Mouse (Mus musculus) brain, embryonic 14.5 days (tissue): ENCODE measurements at regions not wholly inside any gene's neighbourhood (a gene's known extent, or its start where the extent isn't known, plus 50 kb on each side); places are given as distances from the start of the nearest gene placed in this dataset.

Experiments used
- DNase-seq: peaks from one replicate; pipeline ENCODE4 v3.0.0-alpha.2; 2011; ENCODE audit warnings: low read depth
- CTCF ChIP-seq: fragments of 200-500 bp; IDR thresholded peaks from 2 replicates; pipeline ENCODE4 v1.5.1; 2012; ENCODE audit warnings: inconsistent platforms, mild to moderate bottlenecking, moderate library complexity, borderline replicate concordance; ENCODE audit not compliant: insufficient read depth, insufficient read length; ENCODE audit errors: extremely low read depth
- POLR2A ChIP-seq: fragments of 200-500 bp; IDR thresholded peaks from 2 replicates; pipeline ENCODE4 v1.6.1; 2012; ENCODE audit warnings: mild to moderate bottlenecking, inconsistent platforms, borderline replicate concordance; ENCODE audit not compliant: poor library complexity, insufficient read depth, insufficient read length, severe bottlenecking; ENCODE audit errors: extremely low read depth

DNA sequence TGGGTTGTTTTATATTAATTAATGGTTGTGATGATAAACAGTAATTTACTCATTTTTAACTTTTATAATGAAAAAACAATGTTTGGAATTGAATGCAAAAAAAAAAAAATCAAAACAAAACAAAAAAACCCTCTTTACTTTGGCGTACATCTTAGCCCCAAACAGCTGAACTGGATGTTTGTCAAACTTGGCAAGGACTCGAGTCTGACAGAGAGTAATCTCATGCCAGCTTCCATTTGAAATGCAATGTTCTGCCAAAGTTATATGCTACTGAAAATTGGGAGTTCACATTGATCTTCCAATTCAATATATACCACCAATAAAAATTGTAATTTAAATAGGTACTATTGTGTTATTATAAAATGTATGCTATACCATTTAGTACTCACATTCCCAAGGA, 150.9 kb upstream of the Rgs18 start:
- TF ChIP-seq POLR2A (no peak), CTCF (no peak)
- DNase-seq, result peak; percentile 50

DNA sequence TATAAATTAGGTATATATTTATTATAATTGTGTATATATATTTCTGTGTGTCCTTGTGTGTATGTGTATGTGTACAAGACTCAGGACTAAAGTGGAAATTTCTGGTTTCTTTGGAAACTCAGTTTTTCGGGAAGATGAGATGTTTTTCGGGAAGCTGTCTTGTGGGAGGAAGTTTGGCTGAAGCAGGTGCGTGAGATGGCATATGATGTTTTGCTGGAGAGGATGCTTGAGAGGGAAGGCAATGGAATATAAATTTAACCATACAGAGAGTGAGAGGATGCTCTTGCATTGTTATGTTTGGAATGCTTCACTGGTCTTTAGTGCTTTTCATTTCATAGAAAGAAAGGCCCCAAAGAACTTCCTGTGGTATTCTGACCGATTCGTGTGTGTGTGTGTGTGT, 141.3 kb upstream of the Rgs18 start:
- TF ChIP-seq CTCF (no peak), POLR2A (no peak)
- DNase-seq, result no peak

- TF ChIP-seq POLR2A (no peak), CTCF (no peak)
- no peak for DNase-seq
Measured at GRCm38 (mm10) chr1:144902987-144903386, 127.8 kb upstream of the Rgs18 start.

DNA sequence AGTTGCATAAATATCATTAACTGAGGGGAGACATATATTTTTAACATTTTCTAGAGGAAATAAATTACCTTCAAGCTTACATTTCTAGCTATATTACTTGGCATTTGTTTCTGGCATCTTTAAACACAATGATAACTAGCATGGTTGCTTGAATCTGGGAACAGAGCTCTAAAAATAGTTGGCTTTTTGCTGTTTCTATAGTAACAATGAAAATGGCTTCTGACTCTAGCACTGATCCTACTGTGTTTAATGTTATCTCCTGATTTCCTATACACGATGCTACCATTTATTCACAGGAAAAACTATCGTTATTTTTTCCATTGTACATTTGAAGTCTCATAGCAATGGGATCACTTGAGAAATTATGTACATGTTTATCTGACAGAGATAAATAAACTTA, 108.4 kb upstream of the Rgs18 start:
- TF ChIP-seq CTCF (no peak), POLR2A (no peak)
- peak; percentile 41 for DNase-seq

DNA sequence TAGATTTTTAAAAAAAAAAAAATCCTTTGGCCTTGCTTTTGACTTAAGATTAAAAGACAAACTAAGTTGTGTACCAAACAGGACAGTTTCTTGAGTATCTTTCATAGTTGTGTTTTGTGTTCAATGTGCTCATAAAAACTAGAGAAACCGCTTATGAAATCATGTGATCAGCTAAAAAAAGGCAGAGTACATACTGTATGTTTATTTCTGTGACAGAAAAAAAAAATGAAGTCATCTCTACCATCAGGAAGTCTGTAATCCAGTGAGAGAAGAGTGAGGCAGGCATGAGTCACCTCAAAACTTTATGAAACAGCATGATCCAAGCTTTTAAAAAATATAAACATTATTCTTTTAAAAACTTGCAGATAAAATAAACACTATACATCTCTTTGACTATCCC, 86.9 kb upstream of the Rgs18 start:
- no peak for TF ChIP-seq POLR2A
- no peak for DNase-seq
